Mouse (Mus musculus): ENCODE results near the gene Mapt. TPM values are rescaled to one million over a fixed set of nuclear protein-coding genes. Genes with fewer than 3 reads are reported as not detected.
A peak's percentile ranks its signal among the peaks of the same experiment; 100 is the strongest.

The Mapt gene
- polyA plus RNA-seq, 1 experiment from 2014 or later = 1,219 TPM

DNA sequence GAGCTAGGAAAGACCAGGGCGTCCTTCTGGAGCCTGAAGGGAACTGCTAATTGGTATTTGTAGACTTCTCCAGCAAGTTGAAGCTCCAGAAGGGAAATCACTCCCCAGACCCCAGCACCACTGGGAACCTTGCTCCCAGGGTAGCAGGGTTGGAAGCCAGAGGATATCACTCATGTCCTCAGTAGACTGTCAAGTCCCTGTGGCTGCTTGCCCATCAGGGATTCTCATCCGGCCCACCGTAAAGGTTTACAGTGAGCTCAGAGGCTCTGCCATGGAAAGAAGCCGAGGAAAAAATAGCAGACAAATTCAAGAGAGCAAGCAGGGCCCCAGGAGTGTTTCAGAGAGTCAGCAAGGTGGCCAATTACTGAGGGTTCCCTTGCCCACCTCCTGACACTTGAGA is 47.9 kb downstream of the Mapt start:
- Histone ChIP-seq H3K27me3 (replicated peaks; ENCODE audit: control insufficient read depth, insufficient read depth, low read length) (no peaks in the 10 kb centered on the region), H3K36me3 (ENCODE audit: control insufficient read depth, insufficient read depth, low read length) (peaks cover 6% of the 10 kb centered on the region; the same call in 1 of the 2 replicates), H3K4me3 (ENCODE audit: low read length) (no peak overlapping the region), H3K4me2 (ENCODE audit: low read length) (no peak overlapping the region), H3K9me3 (ENCODE audit: control insufficient read depth, low read length) (no peaks in the 10 kb centered on the region), H3K9ac (ENCODE audit: low read depth, low read length) (no peak overlapping the region), H3K27ac (ENCODE audit: low read depth, low read length) (no peak overlapping the region), H3K4me1 (ENCODE audit: control insufficient read depth, insufficient read depth, low read depth, low read length) (no peaks in the 10 kb centered on the region; the same call in 1 of the 2 replicates)
- WGBS = 75% methylated on average over 4 of the region's 4 CpGs
- ATAC-seq = no peak

DNA sequence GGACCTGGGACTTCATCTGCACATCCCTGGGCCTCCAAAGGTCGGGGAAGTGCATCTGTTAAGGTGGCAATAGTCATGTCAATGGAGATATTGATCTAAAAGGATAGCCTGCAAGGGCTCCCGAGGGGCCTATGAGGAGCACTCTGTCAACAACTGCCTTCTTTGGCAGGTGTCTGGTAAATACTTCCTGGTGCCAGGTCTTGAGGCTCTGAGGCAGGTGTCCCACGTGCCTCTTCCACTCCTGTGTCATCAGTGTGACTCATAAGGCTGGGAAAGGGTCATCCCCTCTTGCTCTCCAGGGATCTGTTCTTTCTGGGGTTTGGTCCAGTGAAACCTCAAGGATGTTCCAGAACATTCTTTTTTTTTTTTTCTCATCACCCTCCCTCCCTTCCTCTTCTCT is 48.3 kb downstream of the Mapt start:
- 75% methylated on average over 3 of the region's 3 CpGs for WGBS
- H3K27me3 ChIP-seq (replicated peaks; ENCODE audit: control insufficient read depth, insufficient read depth, low read length) = no peaks in the 10 kb centered on the region
- no peak overlapping the region for H3K4me3 ChIP-seq (ENCODE audit: low read length)
- H3K36me3 ChIP-seq (ENCODE audit: control insufficient read depth, insufficient read depth, low read length) = peaks cover 10% of the 10 kb centered on the region; the same call in 1 of the 2 replicates
- H3K9ac ChIP-seq (ENCODE audit: low read depth, low read length) = no peak overlapping the region
- no peak for ATAC-seq
- no peak overlapping the region for H3K4me2 ChIP-seq (ENCODE audit: low read length)
- no peaks in the 10 kb centered on the region; the same call in 1 of the 2 replicates for H3K4me1 ChIP-seq (ENCODE audit: control insufficient read depth, insufficient read depth, low read depth, low read length)
- no peak overlapping the region for H3K27ac ChIP-seq (ENCODE audit: low read depth, low read length)
- H3K9me3 ChIP-seq (ENCODE audit: control insufficient read depth, low read length) = no peaks in the 10 kb centered on the region

DNA sequence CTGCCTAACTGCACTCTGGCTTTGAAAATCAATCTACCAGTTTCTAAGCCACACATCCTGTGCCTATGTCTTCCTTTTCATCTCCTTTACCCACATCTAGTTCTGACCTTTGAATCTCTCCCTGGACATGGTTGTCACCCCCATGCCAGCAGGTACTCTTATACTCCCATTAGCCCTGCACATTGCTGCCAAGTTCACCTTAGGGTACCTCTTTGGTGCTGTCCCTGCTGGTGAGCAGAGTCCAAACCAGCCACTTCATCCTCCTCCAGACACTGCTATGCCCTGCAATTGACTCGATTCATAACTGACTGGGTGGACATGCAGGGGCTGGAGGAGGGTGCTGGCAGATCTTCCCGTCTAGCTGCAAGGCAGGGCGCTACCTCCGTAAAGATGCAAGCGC is 50.3 kb downstream of the Mapt start:
- Histone ChIP-seq H3K9me3 (ENCODE audit: control insufficient read depth, low read length) (no peaks in the 10 kb centered on the region), H3K4me1 (ENCODE audit: control insufficient read depth, insufficient read depth, low read depth, low read length) (no peaks in the 10 kb centered on the region; the same call in 1 of the 2 replicates), H3K27ac (ENCODE audit: low read depth, low read length) (no peak overlapping the region), H3K9ac (ENCODE audit: low read depth, low read length) (no peak overlapping the region), H3K4me3 (ENCODE audit: low read length) (no peak overlapping the region), H3K36me3 (ENCODE audit: control insufficient read depth, insufficient read depth, low read length) (peaks cover 21% of the 10 kb centered on the region), H3K27me3 (replicated peaks; ENCODE audit: control insufficient read depth, insufficient read depth, low read length) (no peaks in the 10 kb centered on the region), H3K4me2 (ENCODE audit: low read length) (no peak overlapping the region)
- 80% methylated on average over 5 of the region's 5 CpGs for WGBS
- no peak for ATAC-seq

DNA sequence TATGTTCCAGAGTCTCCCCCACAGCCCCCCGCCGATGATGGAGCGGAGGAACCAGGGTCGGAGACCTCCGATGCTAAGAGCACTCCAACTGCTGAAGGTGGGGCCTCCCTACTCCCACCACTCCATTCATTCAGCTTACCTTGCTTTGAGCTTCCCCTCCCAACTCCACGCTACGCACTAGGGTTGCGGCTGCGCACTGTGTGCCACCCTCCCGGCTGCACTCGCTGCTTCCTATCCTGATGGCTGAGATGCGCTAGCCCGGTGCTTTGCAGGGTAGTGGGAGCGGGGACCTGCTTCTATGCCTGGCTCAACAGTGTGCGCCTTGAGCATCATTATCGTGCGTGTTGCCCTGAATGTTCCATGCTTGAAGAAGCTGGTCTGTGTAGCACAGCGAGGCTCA is 55.9 kb downstream of the Mapt start:
- no peak for ATAC-seq
- Histone ChIP-seq H3K27ac (ENCODE audit: low read depth, low read length) (no peak overlapping the region), H3K4me1 (ENCODE audit: control insufficient read depth, insufficient read depth, low read depth, low read length) (peaks cover 2% of the 10 kb centered on the region; the same call in 1 of the 2 replicates), H3K36me3 (ENCODE audit: control insufficient read depth, insufficient read depth, low read length) (peaks cover 35% of the 10 kb centered on the region), H3K4me3 (ENCODE audit: low read length) (no peak overlapping the region), H3K9me3 (ENCODE audit: control insufficient read depth, low read length) (no peaks in the 10 kb centered on the region), H3K4me2 (ENCODE audit: low read length) (no peak overlapping the region), H3K27me3 (replicated peaks; ENCODE audit: control insufficient read depth, insufficient read depth, low read length) (no peaks in the 10 kb centered on the region), H3K9ac (ENCODE audit: low read depth, low read length) (no peak overlapping the region)
- WGBS = 96% methylated on average over 18 of the region's 18 CpGs

DNA sequence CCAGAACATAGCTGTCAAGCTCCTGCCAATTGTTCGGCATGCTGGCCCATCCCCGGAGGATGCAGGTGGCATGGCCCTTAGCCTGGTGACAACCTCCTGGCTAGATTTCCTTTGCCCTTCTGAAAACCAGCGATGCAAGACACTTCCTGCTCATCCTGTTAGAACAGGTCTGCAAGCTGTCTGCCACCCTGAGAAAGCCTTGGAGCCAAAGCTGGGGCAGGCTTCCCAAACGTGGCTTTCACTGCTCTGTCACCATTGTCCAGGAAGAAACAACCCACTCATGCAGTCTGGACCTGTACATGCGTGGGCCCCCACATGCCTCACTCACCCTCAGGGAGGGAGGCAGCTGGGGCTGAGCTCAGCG is 57.6 kb downstream of the Mapt start:
- Histone ChIP-seq H3K4me3 (ENCODE audit: low read length) (no peak overlapping the region), H3K4me2 (ENCODE audit: low read length) (no peak overlapping the region), H3K27me3 (replicated peaks; ENCODE audit: control insufficient read depth, insufficient read depth, low read length) (no peaks in the 10 kb centered on the region), H3K9me3 (ENCODE audit: control insufficient read depth, low read length) (no peaks in the 10 kb centered on the region), H3K27ac (ENCODE audit: low read depth, low read length) (peak overlapping the region; percentile 65), H3K36me3 (ENCODE audit: control insufficient read depth, insufficient read depth, low read length) (peaks cover 38% of the 10 kb centered on the region), H3K4me1 (ENCODE audit: control insufficient read depth, insufficient read depth, low read depth, low read length) (peaks cover 2% of the 10 kb centered on the region; the same call in 1 of the 2 replicates), H3K9ac (ENCODE audit: low read depth, low read length) (no peak overlapping the region)
- 0 out of 2 replicates have a peak, but pooled peaks have one; percentile 18 for ATAC-seq
- 50% methylated on average over 6 of the region's 6 CpGs for WGBS

DNA sequence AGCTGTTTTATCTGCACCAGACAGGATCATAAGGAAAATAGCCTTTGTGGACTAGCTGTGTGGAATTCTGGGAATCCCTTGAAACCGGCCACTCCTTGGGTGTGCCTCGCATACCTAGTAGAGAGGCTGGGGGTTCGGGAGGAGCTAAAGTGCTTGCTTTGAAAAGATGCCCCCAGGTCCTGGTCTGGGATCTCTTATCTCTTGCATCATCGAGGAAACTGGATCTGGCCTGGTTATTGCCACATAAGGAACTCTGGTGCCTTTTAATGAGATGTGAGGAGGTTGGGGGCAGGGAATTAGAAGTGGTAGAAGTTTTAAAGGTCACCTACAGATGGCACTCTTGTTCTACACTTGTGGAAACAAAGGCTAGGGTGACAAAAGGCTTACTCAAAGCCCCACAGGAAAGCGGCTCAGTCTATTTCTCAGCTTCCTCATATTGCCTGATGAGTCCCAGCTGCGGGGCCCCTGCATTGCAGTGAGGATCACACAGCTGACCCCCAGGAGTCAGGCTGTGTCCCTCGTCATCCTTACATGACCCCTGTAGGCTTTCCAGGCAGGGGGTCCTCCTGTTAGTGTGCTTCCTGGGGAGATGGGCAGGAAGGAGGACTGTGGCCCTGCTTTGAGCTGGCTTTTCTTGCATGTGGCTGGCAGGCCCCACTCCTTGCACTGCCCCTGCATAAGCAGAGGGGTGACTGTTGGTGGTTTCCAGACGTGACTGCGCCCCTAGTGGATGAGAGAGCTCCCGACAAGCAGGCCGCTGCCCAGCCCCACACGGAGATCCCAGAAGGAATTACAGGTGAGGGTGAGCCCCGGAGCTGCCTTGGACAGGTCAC is 58.2 kb downstream of the Mapt start:
- Histone ChIP-seq H3K27ac (ENCODE audit: low read depth, low read length) (peak overlapping the region; percentile 65), H3K4me1 (ENCODE audit: control insufficient read depth, insufficient read depth, low read depth, low read length) (peaks cover 2% of the 10 kb centered on the region; the same call in 1 of the 2 replicates), H3K4me3 (ENCODE audit: low read length) (no peak overlapping the region), H3K4me2 (ENCODE audit: low read length) (no peak overlapping the region), H3K36me3 (ENCODE audit: control insufficient read depth, insufficient read depth, low read length) (peaks cover 35% of the 10 kb centered on the region), H3K27me3 (replicated peaks; ENCODE audit: control insufficient read depth, insufficient read depth, low read length) (no peaks in the 10 kb centered on the region), H3K9me3 (ENCODE audit: control insufficient read depth, low read length) (no peaks in the 10 kb centered on the region), H3K9ac (ENCODE audit: low read depth, low read length) (no peak overlapping the region)
- 20% methylated on average over 13 of the region's 13 CpGs for WGBS
- ATAC-seq = peak; percentile 37; the same call in 1 of the 2 replicates

DNA sequence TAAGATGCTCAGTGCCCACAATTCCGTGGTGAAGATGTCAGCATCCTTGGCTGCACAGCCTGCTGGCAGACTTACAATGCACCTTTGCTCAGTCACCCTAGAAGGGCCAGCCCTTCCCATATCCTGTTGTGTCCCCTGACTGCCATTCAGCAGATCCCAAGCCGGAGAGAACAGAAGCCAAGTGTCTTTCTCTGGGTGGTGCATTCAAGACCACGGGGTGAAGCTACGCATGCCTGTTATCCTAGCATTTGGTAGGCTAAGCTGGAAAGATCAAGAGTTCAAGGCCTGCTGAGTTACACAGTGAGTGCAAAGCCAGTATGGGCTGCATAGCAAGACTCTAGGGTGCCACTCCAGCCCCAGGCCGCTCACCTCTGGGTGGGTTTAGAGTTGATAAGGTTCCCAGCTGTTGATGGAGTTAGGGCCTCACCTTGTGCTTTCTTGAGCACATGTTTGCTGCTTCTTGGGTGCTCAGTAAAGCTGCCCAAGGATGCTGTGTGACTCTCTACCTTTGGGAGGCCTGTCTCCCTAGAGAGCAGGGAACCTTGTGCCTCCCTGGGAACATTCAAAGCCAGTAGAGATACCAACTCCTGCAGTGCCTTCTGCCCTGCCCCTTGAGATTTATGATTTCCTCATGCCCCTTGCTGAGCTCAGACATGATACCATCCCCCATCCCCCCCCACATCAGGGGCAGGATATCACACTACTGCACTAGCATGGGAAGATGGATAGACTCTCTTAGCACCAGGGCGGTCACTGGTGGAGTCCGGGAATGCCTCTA is 61.4 kb downstream of the Mapt start:
- peaks cover 28% of the 10 kb centered on the region for H3K36me3 ChIP-seq (ENCODE audit: control insufficient read depth, insufficient read depth, low read length)

DNA sequence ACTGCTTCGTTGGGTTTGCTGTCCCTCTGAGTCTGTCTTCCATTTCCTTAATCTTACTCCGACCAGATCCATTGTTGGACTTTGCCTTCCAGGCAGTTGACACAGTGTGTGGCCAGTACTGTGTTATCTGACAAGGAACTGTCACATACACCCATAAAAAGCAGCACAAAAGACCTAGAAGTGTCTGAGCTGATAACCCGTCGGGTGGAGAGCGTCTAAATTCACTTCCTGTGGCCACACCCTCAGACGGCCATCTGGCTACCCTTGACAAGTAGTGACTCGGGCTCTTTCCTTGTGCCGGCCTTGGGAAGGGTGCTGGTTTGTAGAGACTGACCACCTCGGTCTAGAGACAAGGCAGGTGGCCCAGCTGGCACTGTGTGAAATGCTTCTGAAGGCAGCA is 62.1 kb downstream of the Mapt start:
- Histone ChIP-seq H3K27ac (ENCODE audit: low read depth, low read length) (no peak overlapping the region), H3K9ac (ENCODE audit: low read depth, low read length) (no peak overlapping the region), H3K4me3 (ENCODE audit: low read length) (no peak overlapping the region), H3K36me3 (ENCODE audit: control insufficient read depth, insufficient read depth, low read length) (peaks cover 23% of the 10 kb centered on the region), H3K27me3 (replicated peaks; ENCODE audit: control insufficient read depth, insufficient read depth, low read length) (no peaks in the 10 kb centered on the region), H3K4me2 (ENCODE audit: low read length) (no peak overlapping the region), H3K9me3 (ENCODE audit: control insufficient read depth, low read length) (no peaks in the 10 kb centered on the region), H3K4me1 (ENCODE audit: control insufficient read depth, insufficient read depth, low read depth, low read length) (peaks cover 2% of the 10 kb centered on the region; the same call in 1 of the 2 replicates)
- 87% methylated on average over 9 of the region's 9 CpGs for WGBS
- no peak for ATAC-seq

More for the DNA sequence above, 61.4 kb downstream of the Mapt start:
- ATAC-seq = no peak
- H3K27me3 ChIP-seq (replicated peaks; ENCODE audit: control insufficient read depth, insufficient read depth, low read length) = no peaks in the 10 kb centered on the region
- WGBS = 90% methylated on average over 7 of the region's 7 CpGs
- H3K9me3 ChIP-seq (ENCODE audit: control insufficient read depth, low read length) = no peaks in the 10 kb centered on the region
- H3K4me3 ChIP-seq (ENCODE audit: low read length) = no peak overlapping the region
- no peak overlapping the region for H3K9ac ChIP-seq (ENCODE audit: low read depth, low read length)
- H3K4me1 ChIP-seq (ENCODE audit: control insufficient read depth, insufficient read depth, low read depth, low read length) = peaks cover 2% of the 10 kb centered on the region; the same call in 1 of the 2 replicates
- H3K4me2 ChIP-seq (ENCODE audit: low read length) = no peak overlapping the region
- no peak overlapping the region for H3K27ac ChIP-seq (ENCODE audit: low read depth, low read length)

DNA sequence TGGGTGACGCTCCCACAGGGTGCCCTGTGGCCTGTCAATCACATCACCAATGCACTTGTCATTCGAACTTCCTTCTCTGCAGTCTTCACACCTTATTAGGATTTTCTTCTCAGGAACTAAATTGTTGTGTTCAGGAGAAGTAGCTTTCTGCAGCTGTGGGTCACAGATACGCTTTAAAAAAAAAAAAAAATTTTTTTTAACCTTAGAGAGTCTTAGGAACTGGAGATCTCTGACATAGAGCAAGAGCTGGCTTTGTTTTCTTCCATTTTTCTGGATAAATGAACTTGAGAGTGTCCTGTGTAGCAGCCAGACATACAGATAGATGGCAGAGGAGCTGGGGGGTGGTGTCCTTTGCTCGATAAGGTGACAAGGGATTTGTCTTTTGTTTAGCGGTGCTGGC is 64.0 kb downstream of the Mapt start:
- Histone ChIP-seq H3K36me3 (ENCODE audit: control insufficient read depth, insufficient read depth, low read length) (peaks cover 37% of the 10 kb centered on the region), H3K9ac (ENCODE audit: low read depth, low read length) (no peak overlapping the region), H3K9me3 (ENCODE audit: control insufficient read depth, low read length) (no peaks in the 10 kb centered on the region), H3K27me3 (replicated peaks; ENCODE audit: control insufficient read depth, insufficient read depth, low read length) (no peaks in the 10 kb centered on the region), H3K27ac (ENCODE audit: low read depth, low read length) (no peak overlapping the region), H3K4me2 (ENCODE audit: low read length) (no peak overlapping the region), H3K4me3 (ENCODE audit: low read length) (no peak overlapping the region), H3K4me1 (ENCODE audit: control insufficient read depth, insufficient read depth, low read depth, low read length) (no peaks in the 10 kb centered on the region)
- 50% methylated on average over 5 of the region's 5 CpGs for WGBS
- ATAC-seq = no peak

All from hindbrain, embryonic 16.5 days (tissue).